Mouse (Mus musculus) liver, embryonic 14.5 days (tissue): ENCODE measurements around the gene Zfp787. TPM values are rescaled to one million over a fixed set of nuclear protein-coding genes. Genes with fewer than 3 reads are reported as not detected.

Experiments
- ATAC-seq: fragments of 200-750 bp; cut with Nextera tagmentation; 2 replicates; pipeline ENCODE4 v1.8.0; 2017; ENCODE audit warnings: moderate number of reproducible peaks, mild to moderate bottlenecking, moderate library complexity; ENCODE audit not compliant: insufficient read depth
- DNase-seq, 3 experiments: peaks; one replicate each; pipeline ENCODE4 v3.0.0-alpha.2; 2012 to 2013; ENCODE audit warnings: low read depth in 3 of 3, low spot score in 3 of 3
- H3K27ac ChIP-seq: fragments of 300-500 bp; sonication (generic); 2 replicates; pipeline ENCODE4 v1.5.1; 2014; ENCODE audit warnings: moderate library complexity, mild to moderate bottlenecking, control low read depth, inconsistent platforms
- H3K27me3 ChIP-seq: fragments of 300-500 bp; sonication (generic); 2 replicates; pipeline ENCODE4 v1.6.1; 2014; ENCODE audit warnings: mild to moderate bottlenecking, low read length, moderate library complexity; ENCODE audit not compliant: control insufficient read depth, insufficient read depth
- H3K36me3 ChIP-seq: fragments of 300-500 bp; sonication (generic); replicated peaks from 2 replicates; pipeline ENCODE4 v1.6.1; 2014; ENCODE audit warnings: low read depth; ENCODE audit not compliant: control insufficient read depth, insufficient read depth
- H3K4me1 ChIP-seq, 2 experiments: fragments of 200-500 bp in 1 of 2; fragments of 300-500 bp in 1 of 2; sonication (generic) in 1 of 2; replicated peaks; 2 replicates each; pipeline ENCODE4 v1.6.1; 2012 to 2014; ENCODE audit warnings: antibody characterized with exemption in 1 of 2, inconsistent platforms in 1 of 2, low read length in 1 of 2; ENCODE audit not compliant: control insufficient read depth in 2 of 2, insufficient read depth in 2 of 2
- H3K4me2 ChIP-seq: fragments of 300-500 bp; sonication (generic); 2 replicates; pipeline ENCODE4 v1.6.1; 2014; ENCODE audit warnings: low read depth, mild to moderate bottlenecking, control low read depth, moderate library complexity
- H3K4me3 ChIP-seq, 2 experiments: fragments of 200-500 bp in 1 of 2; fragments of 300-500 bp in 1 of 2; sonication (generic) in 1 of 2; 2 replicates each; pipeline ENCODE4 v1.5.1; 2012 to 2014; ENCODE audit warnings: low read depth in 2 of 2, low read length in 2 of 2, mild to moderate bottlenecking in 2 of 2, control low read depth in 1 of 2, inconsistent platforms in 1 of 2, moderate library complexity in 1 of 2; ENCODE audit not compliant: insufficient read depth in 1 of 2
- H3K9ac ChIP-seq: fragments of 300-500 bp; sonication (generic); replicated peaks from 2 replicates; pipeline ENCODE4 v1.6.1; 2014; ENCODE audit warnings: mild to moderate bottlenecking, control low read depth, moderate library complexity
- H3K9me3 ChIP-seq: fragments of 300-500 bp; sonication (generic); 2 replicates; pipeline ENCODE4 v1.6.1; 2016; ENCODE audit warnings: low read length, mixed read lengths; ENCODE audit not compliant: control insufficient read depth
- CTCF ChIP-seq: IDR thresholded peaks from 2 replicates; pipeline ENCODE4 v1.5.1; 2016; ENCODE audit warnings: antibody characterized with exemption, low read depth, control low read depth
- EP300 ChIP-seq: IDR thresholded peaks from 2 replicates; pipeline ENCODE4 v1.6.1; 2016; ENCODE audit warnings: antibody characterized with exemption, low read depth
- WGBS: fragments of 180-500 bp; shearing (Covaris S2); extraction: QIAGEN DNeasy Blood & Tissue Kit; methylation state at CpG from one replicate; pipeline ENCODE4 v1.1.7; 2014; ENCODE audit not compliant: insufficient replicate concordance; 5-methylcytosine and 5-hydroxymethylcytosine counted together
- polyA plus RNA-seq, 2 experiments: library from polyadenylated mRNA; depleted of rRNA in 1 of 2; stranded (reverse) in 1 of 2; unstranded in 1 of 2; fragments of >200 nt; fragmentation: Nextera tagmentation in 1 of 2; extraction: Ambion mirVana in 1 of 2; gene quantifications; 2 replicates each; pipeline versions ENCODE4 v1.2.1 to v1.2.3; 2012 to 2014

Gene Zfp787
- polyA plus RNA-seq, 2 experiments: 6.7 to 12.5 TPM

- H3K4me3 ChIP-seq: no peak overlapping the region
- no peak for ATAC-seq
- H3K4me1 ChIP-seq: no peaks in the 10 kb centered on the region
- no peaks in the 10 kb centered on the region for H3K9me3 ChIP-seq
- no peaks in the 10 kb centered on the region for H3K27me3 ChIP-seq
- no peaks in the 10 kb centered on the region for H3K36me3 ChIP-seq
- H3K4me2 ChIP-seq: no peak overlapping the region
- no peak for DNase-seq
- H3K9ac ChIP-seq: no peak overlapping the region
- 51% methylated on average over 3 of the region's 3 CpGs for WGBS
- TF ChIP-seq CTCF (peak; percentile 38), EP300 (no peak)
- no peak overlapping the region for H3K27ac ChIP-seq
Measured at GRCm38 (mm10) chr7:6119501-6119900, 36.3 kb downstream of the Zfp787 start.

Other genes starting within 250 kb of the Zfp787 start
- not detected in 2 replicates for gene Vmn1r65, start 145.0 kb downstream of the Zfp787 start, polyA plus RNA-seq (2012; rRNA removed)
- not detected in 2 replicates for gene Vmn1r65, start 145.0 kb downstream of the Zfp787 start, polyA plus RNA-seq (2014; fragmentation: Nextera tagmentation; extraction: Ambion mirVana)
- not detected in 2 replicates for gene Nlrp4c, start 110.8 kb downstream of the Zfp787 start, polyA plus RNA-seq (2012; rRNA removed)
- gene Nlrp4c, start 110.8 kb downstream of the Zfp787 start, polyA plus RNA-seq (2014; fragmentation: Nextera tagmentation; extraction: Ambion mirVana): not detected in 2 replicates
- 10.1 and 13.8 TPM in 2 replicates for gene Zfp444, start 16.2 kb upstream of the Zfp787 start, polyA plus RNA-seq (2012; rRNA removed)
- gene Zfp444, start 16.2 kb upstream of the Zfp787 start, polyA plus RNA-seq (2014; fragmentation: Nextera tagmentation; extraction: Ambion mirVana): 15.0 and 16.3 TPM in 2 replicates
- gene Galp, start 41.1 kb upstream of the Zfp787 start, polyA plus RNA-seq (2012; rRNA removed): not detected in 2 replicates
- gene Galp, start 41.1 kb upstream of the Zfp787 start, polyA plus RNA-seq (2014; fragmentation: Nextera tagmentation; extraction: Ambion mirVana): not detected in 2 replicates
- not detected in 2 replicates for gene Zscan5b, start 66.3 kb upstream of the Zfp787 start, polyA plus RNA-seq (2012; rRNA removed)
- not detected in 2 replicates for gene Zscan5b, start 66.3 kb upstream of the Zfp787 start, polyA plus RNA-seq (2014; fragmentation: Nextera tagmentation; extraction: Ambion mirVana)
- gene Epp13, start 96.7 kb upstream of the Zfp787 start, polyA plus RNA-seq (2012; rRNA removed): not detected in 2 replicates
- gene Epp13, start 96.7 kb upstream of the Zfp787 start, polyA plus RNA-seq (2014; fragmentation: Nextera tagmentation; extraction: Ambion mirVana): not detected in 2 replicates
- 1.7 and 2.2 TPM in 2 replicates for gene Zfp667, start 130.6 kb upstream of the Zfp787 start, polyA plus RNA-seq (2012; rRNA removed)
- 5.3 and 6.6 TPM in 2 replicates for gene Zfp667, start 130.6 kb upstream of the Zfp787 start, polyA plus RNA-seq (2014; fragmentation: Nextera tagmentation; extraction: Ambion mirVana)
- gene Zfp583, start 175.3 kb upstream of the Zfp787 start, polyA plus RNA-seq (2012; rRNA removed): 0.73 and 0.79 TPM in 2 replicates
- 0.54 and 0.88 TPM in 2 replicates for gene Zfp583, start 175.3 kb upstream of the Zfp787 start, polyA plus RNA-seq (2014; fragmentation: Nextera tagmentation; extraction: Ambion mirVana)
- 0.13 and 0.20 TPM in 2 replicates for gene Gm3854, start 187.8 kb upstream of the Zfp787 start, polyA plus RNA-seq (2012; rRNA removed)
- 0.06 and 0.16 TPM in 2 replicates for gene Gm3854, start 187.8 kb upstream of the Zfp787 start, polyA plus RNA-seq (2014; fragmentation: Nextera tagmentation; extraction: Ambion mirVana)
- gene Zfp78, start 207.3 kb upstream of the Zfp787 start, polyA plus RNA-seq (2012; rRNA removed): 0.23 and 0.67 TPM in 2 replicates
- 0.76 and 0.83 TPM in 2 replicates for gene Zfp78, start 207.3 kb upstream of the Zfp787 start, polyA plus RNA-seq (2014; fragmentation: Nextera tagmentation; extraction: Ambion mirVana)
- gene Zfp28, start 227.3 kb upstream of the Zfp787 start, polyA plus RNA-seq (2012; rRNA removed): 0.63 and 1.0 TPM in 2 replicates
- gene Zfp28, start 227.3 kb upstream of the Zfp787 start, polyA plus RNA-seq (2014; fragmentation: Nextera tagmentation; extraction: Ambion mirVana): 0.91 and 1.2 TPM in 2 replicates
- 0.03 and 0.42 TPM in 2 replicates for gene Smim17, start 242.7 kb upstream of the Zfp787 start, polyA plus RNA-seq (2012; rRNA removed)
- not detected in 2 replicates for gene Smim17, start 242.7 kb upstream of the Zfp787 start, polyA plus RNA-seq (2014; fragmentation: Nextera tagmentation; extraction: Ambion mirVana)